Mouse (Mus musculus): Measurements from ENCODE around the gene Trem1. TPM values are rescaled to one million over a fixed set of nuclear protein-coding genes. Genes with fewer than 3 reads are reported as not detected.

Trem1 gene
- total RNA-seq, 2 experiments from 2014 or later, result 0.12 to 0.15 TPM

DNA sequence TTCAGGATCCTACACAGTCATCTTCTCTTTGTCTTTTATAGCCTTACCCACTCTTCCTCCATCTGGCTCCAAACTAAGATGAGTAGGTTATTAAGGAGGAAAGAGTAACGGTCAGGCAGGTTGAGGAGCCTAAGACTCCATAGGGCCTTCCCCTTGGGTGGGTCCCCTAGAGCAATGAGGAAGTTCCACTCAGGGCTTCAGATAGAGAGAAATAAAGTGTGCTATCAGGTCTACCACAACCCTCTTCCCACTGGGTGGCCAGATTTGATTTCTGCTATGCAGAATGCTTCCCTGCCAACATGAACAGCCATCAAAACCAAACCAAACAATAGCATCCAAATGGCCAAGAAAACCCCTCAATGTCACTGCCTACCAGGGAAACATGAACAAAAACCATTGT is 35.0 kb downstream of the Trem1 start:
- no peak for DNase-seq
- intact Hi-C loops (cut with DNase I), result no loop called here

DNA sequence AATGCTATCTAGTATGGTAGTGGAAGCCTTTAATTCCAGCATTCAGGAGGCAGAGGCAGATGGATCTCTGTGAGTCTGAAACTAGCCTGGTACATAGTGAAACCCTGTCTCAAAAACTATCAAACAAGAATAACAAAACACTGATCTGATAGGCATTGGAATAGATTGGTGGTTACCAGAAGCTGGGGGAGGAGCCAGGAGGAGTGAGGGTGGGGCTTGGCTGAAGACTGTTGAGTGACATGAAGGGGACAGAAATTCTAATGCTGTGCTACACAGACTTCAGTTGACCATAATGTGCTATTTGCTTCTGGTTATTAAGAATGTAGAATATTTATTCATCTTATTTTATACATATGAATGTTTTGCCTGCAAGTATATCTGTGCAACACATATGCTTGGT is 35.7 kb downstream of the Trem1 start:
- intact Hi-C loops (cut with DNase I), result no loop called here
- DNase-seq, result no peak

DNA sequence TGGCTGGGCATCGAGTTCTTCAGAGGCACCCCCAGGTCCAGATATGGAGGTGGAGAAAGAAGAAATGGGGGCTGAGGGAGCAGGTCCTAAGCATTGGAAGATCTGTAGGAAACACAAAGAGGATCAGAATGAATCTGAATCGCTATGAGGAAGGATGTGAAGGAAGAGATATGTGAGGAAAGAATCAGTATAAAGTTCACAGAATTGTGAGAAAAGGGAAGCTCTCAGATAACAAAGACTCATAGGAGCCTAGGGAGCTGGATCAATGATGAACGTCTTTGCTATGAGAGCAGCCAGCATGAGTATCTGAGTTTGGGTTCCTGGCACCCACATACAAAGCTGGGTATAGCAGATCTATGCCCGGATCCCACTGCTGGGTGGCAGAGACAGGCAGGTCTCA is 37.3 kb downstream of the Trem1 start:
- intact Hi-C loops (cut with DNase I), result no loop called here
- DNase-seq, result no peak

DNA sequence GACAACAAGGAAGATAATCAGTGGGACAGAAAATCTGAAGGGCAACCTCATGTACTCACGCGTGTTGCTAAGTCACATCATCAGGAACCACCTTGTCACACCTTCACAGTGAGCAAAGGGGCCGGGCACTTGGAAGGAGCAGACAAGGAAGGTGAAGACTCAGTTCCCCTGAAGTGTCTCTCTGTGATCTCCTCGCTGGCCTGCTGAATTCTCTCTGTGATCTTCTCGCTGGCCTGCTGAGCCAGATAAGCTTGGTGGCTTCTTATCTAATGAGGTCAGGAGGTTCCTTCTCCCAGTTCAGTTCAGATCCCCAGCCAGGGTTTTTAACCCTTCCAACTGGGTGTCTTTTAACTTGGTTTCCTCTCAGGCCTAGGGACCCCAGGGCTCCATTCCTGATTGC is 39.6 kb downstream of the Trem1 start:
- no peak for DNase-seq
- intact Hi-C loops (cut with DNase I), result no loop called here

DNA sequence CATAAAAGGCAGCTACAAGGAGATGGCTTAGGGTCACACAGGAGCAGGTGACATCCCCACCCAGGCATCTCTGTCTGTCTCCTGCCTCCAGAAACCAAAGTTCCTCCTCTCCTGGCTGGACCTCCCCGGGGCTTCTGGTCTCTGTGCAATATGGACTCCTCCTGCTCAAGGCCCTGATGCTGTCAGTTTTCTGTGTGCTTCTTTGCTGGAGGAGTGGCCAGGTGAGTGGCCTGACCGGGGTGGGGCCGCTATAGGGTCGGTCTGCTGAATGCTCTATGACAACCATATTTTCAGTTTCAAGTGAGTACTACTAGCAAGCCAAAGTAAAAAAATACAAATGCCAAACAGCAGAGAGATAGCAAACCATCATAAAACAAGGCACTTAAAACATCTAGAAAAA is 40.0 kb downstream of the Trem1 start:
- intact Hi-C loops (cut with DNase I), result no loop called here
- no peak for DNase-seq

DNA sequence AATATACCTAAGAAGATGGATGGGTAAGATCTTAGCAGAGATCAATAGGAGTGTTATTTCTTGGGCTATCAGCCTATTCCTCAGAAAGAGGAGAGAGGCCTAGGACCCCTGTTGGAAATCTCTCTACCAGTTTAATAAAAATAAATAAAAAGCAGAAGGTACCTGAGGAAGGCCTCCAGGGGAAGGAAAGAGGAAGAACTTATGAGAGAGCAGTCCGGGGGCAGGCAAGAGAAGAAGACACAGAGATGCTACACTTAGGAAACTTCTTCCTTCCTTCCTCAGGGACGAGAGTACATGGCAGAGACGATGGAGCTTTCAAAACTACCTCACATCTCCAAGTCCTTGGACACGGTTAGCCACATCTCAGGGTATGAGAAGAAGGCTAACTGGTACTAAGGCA is 41.5 kb downstream of the Trem1 start:
- DNase-seq, result no peak
- intact Hi-C loops (cut with DNase I), result loop anchor here (1.0 kb wide), 1 partner anchor 63 kb away; no protein-coding TSS in a partner anchor

DNA sequence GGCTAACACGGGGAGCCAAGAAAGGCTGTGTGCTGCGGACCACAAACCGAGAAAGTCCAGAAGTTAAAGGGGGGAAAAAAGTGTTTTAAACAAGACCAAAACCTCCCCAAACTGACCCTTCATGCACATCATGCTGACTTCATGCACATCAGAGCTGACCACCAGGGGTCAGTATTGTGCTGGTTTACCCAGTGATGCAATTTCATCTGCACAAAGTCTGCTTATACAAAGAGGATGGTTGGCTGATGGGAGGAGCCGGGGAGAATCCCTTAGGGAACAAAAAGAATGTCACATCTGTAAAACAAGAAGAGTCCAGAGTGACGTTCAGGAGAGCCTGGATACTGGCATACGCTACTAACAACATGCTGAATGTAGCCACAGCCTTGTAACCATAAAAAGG is 42.3 kb downstream of the Trem1 start:
- intact Hi-C loops (cut with DNase I), result loop anchor here (1.0 to 5.0 kb wide), 2 partner anchors 62 to 327 kb away; no protein-coding TSS in a partner anchor

DNA sequence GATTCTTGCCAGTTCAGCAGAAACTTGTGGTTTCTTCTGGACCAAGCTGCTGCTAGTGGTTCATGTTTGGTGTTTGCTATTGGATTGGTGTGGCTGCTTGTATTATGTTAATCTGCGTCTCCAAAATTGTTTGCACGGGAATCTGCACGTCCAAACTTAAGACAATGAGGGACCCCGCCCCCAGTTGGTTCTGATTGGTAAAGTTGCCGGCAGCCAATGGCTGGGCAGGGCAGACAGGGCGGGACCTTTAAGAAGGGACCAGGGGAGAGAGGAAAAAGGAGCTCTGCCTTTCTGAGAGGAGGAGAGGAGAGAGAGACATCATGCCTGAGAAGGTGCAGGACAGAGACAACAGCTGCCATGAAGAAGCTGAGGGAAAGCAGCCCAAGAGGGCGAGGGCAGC is 43.2 kb downstream of the Trem1 start:
- no peak for DNase-seq
- intact Hi-C loops (cut with DNase I), result loop anchor here (5.0 kb wide), 1 partner anchor 327 kb away; no protein-coding TSS in a partner anchor

More for the DNA sequence above, 42.3 kb downstream of the Trem1 start:
- DNase-seq, result peak; percentile 77 to 87

DNA sequence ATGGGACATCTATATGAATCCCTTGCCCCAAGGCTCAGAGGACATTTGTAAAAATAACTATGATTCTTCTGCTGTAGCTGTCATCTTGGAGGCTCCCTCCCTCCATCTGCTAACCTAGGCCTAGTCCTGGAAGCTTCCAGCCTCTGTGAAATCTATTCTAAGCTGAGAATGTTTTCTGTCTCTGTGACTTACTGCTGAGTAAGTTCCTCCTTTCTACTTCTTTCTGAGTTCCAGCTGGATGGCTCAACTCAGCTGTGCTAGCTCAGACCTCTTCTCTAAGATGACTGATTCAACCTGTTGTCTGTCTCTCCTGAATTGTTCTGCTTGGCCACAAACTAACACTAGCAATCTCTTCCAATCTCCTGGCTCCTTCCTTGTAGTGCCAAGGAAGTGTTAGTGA is 45.8 kb downstream of the Trem1 start:
- intact Hi-C loops (cut with DNase I), result loop anchor here (5.0 kb wide), 1 partner anchor 324 kb away; no protein-coding TSS in a partner anchor
- DNase-seq, result no peak

DNA sequence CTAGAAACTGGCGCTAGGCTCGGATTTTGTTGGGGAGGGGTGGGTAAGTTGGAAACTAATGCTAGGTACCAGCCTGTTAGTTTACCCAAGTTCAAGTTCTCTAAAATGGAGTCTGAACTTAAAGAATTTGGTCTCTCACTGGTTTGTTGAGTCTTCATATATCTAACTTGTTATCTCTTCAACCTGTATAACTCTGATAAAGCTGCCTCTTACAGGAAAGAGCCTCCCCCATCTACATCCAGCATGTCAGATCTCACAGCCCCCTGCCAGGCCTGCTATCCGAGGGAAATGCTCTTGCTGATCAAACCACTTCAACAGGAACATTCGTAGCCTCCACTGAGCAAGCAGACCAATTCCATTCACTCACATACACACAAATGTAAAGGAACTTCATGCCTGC is 46.4 kb downstream of the Trem1 start:
- intact Hi-C loops (cut with DNase I), result loop anchor here (5.0 kb wide), 1 partner anchor 323 kb away; no protein-coding TSS in a partner anchor
- DNase-seq, result no peak

DNA sequence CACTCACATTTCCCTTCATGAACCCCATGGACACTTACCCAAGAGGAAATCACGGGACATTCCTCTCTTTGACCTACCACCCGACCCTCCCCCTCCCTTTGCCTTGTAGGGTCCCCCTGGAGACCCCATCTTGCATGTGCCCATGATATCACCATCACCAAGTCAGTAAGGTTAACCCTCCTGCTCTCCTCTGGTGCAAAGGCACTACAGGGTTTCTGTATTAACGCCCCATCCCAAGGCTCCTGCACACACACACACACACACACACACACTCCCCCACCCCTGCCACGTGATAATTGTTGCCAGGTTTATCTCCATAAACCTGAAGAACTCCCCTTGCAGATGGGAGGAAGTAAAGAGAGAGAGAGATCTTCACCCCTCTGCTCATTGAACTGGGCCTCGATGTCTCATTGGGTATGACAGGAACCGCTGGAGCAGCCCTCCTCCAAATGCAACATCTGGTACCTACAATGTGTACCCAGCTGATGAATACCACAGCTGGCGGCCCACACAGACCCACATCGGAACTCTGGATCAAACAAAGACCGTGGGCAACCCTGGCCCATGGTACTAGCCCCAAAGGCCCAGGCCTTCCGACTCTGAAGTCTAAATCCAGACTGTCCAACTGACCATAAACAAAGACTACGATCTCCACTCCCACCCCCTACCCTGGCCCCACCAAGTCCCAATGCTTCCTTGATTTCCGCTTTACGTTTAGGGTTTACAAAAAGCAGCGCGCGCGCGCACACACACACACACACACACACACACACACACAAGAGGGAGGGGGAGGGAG is 48.6 kb downstream of the Trem1 start:
- intact Hi-C loops (cut with DNase I), result no loop called here

DNA sequence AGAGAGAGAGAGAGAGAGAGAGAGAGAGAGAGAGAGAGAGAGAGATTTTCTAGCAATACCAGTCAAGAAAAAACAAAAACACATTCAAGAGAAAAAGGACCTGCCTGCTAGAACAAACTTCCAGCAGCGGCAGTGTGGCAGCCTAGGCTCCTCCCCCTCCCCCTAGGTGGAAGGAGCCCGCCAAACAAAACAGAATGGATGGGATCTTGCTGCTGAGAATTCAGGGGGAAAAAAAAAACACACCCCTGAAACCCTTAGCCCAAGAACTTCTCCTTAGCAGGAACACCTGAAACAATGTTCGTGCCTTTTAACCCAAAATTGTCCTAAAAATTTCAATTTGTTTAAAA is 49.1 kb downstream of the Trem1 start:
- no peak for DNase-seq
- intact Hi-C loops (cut with DNase I), result no loop called here

More for the DNA sequence above, 48.6 kb downstream of the Trem1 start:
- no peak for DNase-seq

DNA sequence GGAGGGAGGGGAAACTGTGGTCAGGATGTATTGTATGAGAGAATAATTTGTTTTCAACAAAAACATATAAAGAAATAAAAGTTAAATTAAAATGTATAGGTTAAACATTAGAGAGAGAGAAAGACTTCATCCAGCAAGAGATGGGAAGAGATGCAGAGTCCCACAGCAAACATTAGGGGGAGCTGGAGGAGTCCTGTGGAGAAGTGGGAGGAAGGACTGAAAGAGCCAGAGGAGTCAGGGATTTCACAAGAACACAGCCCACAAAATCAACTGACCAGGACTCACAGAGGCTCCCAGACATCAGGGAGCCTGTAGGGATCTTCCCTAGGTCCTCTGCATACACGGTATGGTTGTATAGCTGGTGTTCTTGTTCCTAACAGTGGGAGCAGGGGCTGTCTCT is 54.2 kb downstream of the Trem1 start:
- DNase-seq, result no peak

DNA sequence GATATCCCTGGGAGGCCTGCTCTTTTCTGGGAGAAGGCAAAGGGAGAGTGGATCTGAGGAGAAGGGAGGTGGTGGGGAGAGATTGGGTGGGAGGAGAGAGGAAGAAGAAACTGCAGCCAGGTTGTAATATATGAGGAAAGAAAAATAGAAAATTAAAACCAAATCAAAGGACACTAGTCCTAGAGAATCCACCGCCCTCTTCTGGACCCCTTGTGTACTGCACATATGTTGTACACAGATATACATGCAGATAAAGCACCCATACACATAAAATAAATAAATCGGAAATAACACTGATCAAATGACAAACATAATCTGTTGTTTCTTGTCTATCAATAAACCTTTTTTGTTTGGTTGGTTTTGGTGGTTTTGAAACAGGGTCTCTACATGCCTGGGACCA is 54.7 kb downstream of the Trem1 start:
- intact Hi-C loops (cut with DNase I), result no loop called here
- no peak for DNase-seq

More for the DNA sequence above, 54.2 kb downstream of the Trem1 start:
- intact Hi-C loops (cut with DNase I), result no loop called here

DNA sequence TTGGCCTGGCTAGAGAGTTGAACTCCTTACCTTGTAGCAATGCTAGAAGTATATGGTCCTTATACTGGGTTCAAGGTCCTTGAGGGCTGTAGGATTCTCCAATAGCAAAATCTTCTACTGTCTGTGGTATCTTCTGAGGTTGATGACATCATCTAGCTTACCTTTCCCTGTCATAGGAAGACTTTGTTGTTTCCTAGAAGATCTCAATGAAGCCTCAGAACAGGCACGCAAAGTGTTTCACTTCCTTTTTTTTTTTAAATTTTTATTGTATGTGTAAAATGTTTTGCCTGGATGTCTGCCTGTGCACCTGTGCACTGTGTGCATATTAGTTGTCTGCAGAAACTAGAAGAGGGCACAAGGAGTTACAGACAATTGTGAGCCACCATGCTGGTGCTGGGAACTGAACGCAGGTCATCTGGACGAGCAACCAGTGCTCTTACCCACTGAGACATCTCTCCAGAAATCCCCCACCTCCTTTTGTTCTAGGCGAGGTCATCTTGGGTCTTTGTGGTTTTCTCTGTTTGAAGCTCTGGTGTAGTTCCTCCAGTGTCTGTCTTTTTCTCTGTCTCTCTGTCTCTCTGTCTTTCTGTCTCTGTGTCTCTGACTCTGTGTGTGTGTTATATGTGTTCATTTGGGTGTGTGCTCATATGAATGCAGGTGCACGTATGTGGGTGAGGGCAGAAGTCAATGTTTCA is 61.1 kb downstream of the Trem1 start:
- intact Hi-C loops (cut with DNase I), result no loop called here
- DNase-seq, result no peak

Other genes starting within 250 kb of the Trem1 start
- not detected for gene 1700122O11Rik, start 194.5 kb upstream of the Trem1 start, total RNA-seq (2021)
- not detected for gene 1700067P10Rik, start 143.4 kb upstream of the Trem1 start, total RNA-seq (2021)
- not detected for gene 9830107B12Rik, start 86.5 kb upstream of the Trem1 start, total RNA-seq (2021)
- gene A530064D06Rik, start 65.5 kb upstream of the Trem1 start, total RNA-seq (2021), result not detected
- gene Trem3, start 15.0 kb downstream of the Trem1 start, total RNA-seq (2021), result not detected
- under 1 TPM; 0.14 to 0.97 TPM for gene Treml4, start 31.5 kb downstream of the Trem1 start, total RNA-seq (2021)
- gene Treml2, start 66.7 kb downstream of the Trem1 start, total RNA-seq (2021), result under 1 TPM; 0.42 to 0.69 TPM
- gene B430306N03Rik, start 83.4 kb downstream of the Trem1 start, total RNA-seq (2021), result under 1 TPM in 1 of 2 experiments, not detected in 1; 0.15 TPM
- gene Trem2, start 113.6 kb downstream of the Trem1 start, total RNA-seq (2021), result 1 to 10 TPM; 1.3 to 1.6 TPM
- under 1 TPM in 1 of 2 experiments, not detected in 1; 0.31 TPM for gene Treml1, start 127.1 kb downstream of the Trem1 start, total RNA-seq (2021)
- 10 to 100 TPM; 22.0 to 29.9 TPM for gene Nfya, start 177.1 kb downstream of the Trem1 start, total RNA-seq (2021)
- 10 to 100 TPM; 11.5 to 16.4 TPM for gene Oard1, start 177.2 kb downstream of the Trem1 start, total RNA-seq (2021)
- gene Apobec2, start 200.2 kb downstream of the Trem1 start, total RNA-seq (2021), result 100 to 1,000 TPM; 227 to 228 TPM
- gene Tspo2, start 218.8 kb downstream of the Trem1 start, total RNA-seq (2021), result 1 to 10 TPM in 1 of 2 experiments, not detected in 1; 1.0 TPM
- gene Unc5cl, start 222.1 kb downstream of the Trem1 start, total RNA-seq (2021), result under 1 TPM in 1 of 2 experiments, not detected in 1; 0.72 TPM

Measured in heart, postnatal 10 days (tissue).